8 mouse cellular contexts compared by ENCODE assay signal in genomic region chr7:45786136-45786578, GRCm38 (mm10). TPM values are rescaled to one million over a fixed set of nuclear protein-coding genes. Genes with fewer than 3 reads are reported as not detected.
DNase-seq lines count a peak whose midpoint lies in the region; ATAC-seq and TF ChIP-seq lines count a peak whose summit lies in the region.

No protein-coding gene starts in this region.

- no peaks in the 10 kb centered on the region; the same call in 1 of the 2 replicates for H3K4me1 ChIP-seq in heart, postnatal 0 days (ENCODE audit: control insufficient read depth, insufficient read depth)
- no peaks in the 10 kb centered on the region for H3K4me1 ChIP-seq in embryonic facial prominence, embryonic 11.5 days (ENCODE audit: control insufficient read depth, insufficient read depth, low read length)
- peaks cover 27% of the 10 kb centered on the region for H3K4me1 ChIP-seq in intestine, embryonic 16.5 days (ENCODE audit: control insufficient read depth, insufficient read depth, low read length)
- peaks cover 40% of the 10 kb centered on the region for H3K4me1 ChIP-seq in neural tube, embryonic 15.5 days

- no peak overlapping the region for H3K9ac ChIP-seq in heart, postnatal 0 days (replicated peaks; ENCODE audit: low read depth, low read length)
- H3K9ac ChIP-seq in embryonic facial prominence, embryonic 11.5 days (replicated peaks; ENCODE audit: low read length), result peak overlapping the region; percentile 77
- H3K9ac ChIP-seq in intestine, embryonic 16.5 days (ENCODE audit: low read depth, low read length), result peak overlapping the region; percentile 67
- peak overlapping the region; percentile 92 for H3K9ac ChIP-seq in neural tube, embryonic 15.5 days (replicated peaks)

- H3K4me2 ChIP-seq in heart, postnatal 0 days (ENCODE audit: low read depth, low read length), result peak overlapping the region; percentile 61
- H3K4me2 ChIP-seq in embryonic facial prominence, embryonic 11.5 days (ENCODE audit: low read depth, low read length), result peak overlapping the region; percentile 94
- H3K4me2 ChIP-seq in intestine, embryonic 16.5 days (ENCODE audit: low read depth, low read length), result peak overlapping the region; percentile 86
- H3K4me2 ChIP-seq in neural tube, embryonic 15.5 days, result peak overlapping the region; percentile 90

- no peak for DNase-seq in heart, postnatal 0 days (ENCODE audit: low spot score)
- no peak for DNase-seq in heart, postnatal 14 days
- DNase-seq in MN1 (ENCODE audit: low spot score), result peak; percentile 54
- peak; percentile 94 for DNase-seq in embryonic facial prominence, embryonic 11.5 days (ENCODE audit: low spot score)
- DNase-seq in ovary, postnatal 36 days (ENCODE audit: low spot score), result no peak
- no peak for DNase-seq in ovary, postnatal 10 days (ENCODE audit: low spot score)

- H3K27ac ChIP-seq in heart, postnatal 0 days (ENCODE audit: low read depth), result no peak overlapping the region
- H3K27ac ChIP-seq in embryonic facial prominence, embryonic 11.5 days (replicated peaks; ENCODE audit: low read depth, low read length), result no peak overlapping the region; the same call in 1 of the 2 replicates
- H3K27ac ChIP-seq in intestine, embryonic 16.5 days (ENCODE audit: low read length), result no peak overlapping the region
- peak overlapping the region; percentile 99 for H3K27ac ChIP-seq in neural tube, embryonic 15.5 days (replicated peaks)

- intact Hi-C loops in heart, postnatal 14 days (cut with DNase I), result no loop called here

- no peaks in the 10 kb centered on the region for H3K36me3 ChIP-seq in heart, postnatal 0 days (replicated peaks; ENCODE audit: control insufficient read depth, insufficient read depth, low read length)
- peaks cover 14% of the 10 kb centered on the region for H3K36me3 ChIP-seq in embryonic facial prominence, embryonic 11.5 days (replicated peaks; ENCODE audit: control insufficient read depth, insufficient read depth, low read depth, low read length)
- H3K36me3 ChIP-seq in intestine, embryonic 16.5 days (ENCODE audit: control insufficient read depth, insufficient read depth, low read length), result 0 out of 2 replicates have a peak, but pooled peaks cover 4% of the 10 kb centered on the region
- peaks cover 40% of the 10 kb centered on the region for H3K36me3 ChIP-seq in neural tube, embryonic 15.5 days

- H3K27me3 ChIP-seq in heart, postnatal 0 days (ENCODE audit: control insufficient read depth, insufficient read depth, low read length), result peaks cover 61% of the 10 kb centered on the region
- H3K27me3 ChIP-seq in embryonic facial prominence, embryonic 11.5 days (ENCODE audit: control insufficient read depth, insufficient read depth, low read length), result no peaks in the 10 kb centered on the region
- peaks cover 7% of the 10 kb centered on the region; the same call in 1 of the 2 replicates for H3K27me3 ChIP-seq in intestine, embryonic 16.5 days (replicated peaks; ENCODE audit: control insufficient read depth, insufficient read depth, low read length)
- H3K27me3 ChIP-seq in neural tube, embryonic 15.5 days (replicated peaks), result 0 out of 2 replicates have a peak, but pooled peaks cover 3% of the 10 kb centered on the region

- H3K4me3 ChIP-seq in heart, postnatal 0 days (ENCODE audit: low read depth, low read length), result peak overlapping the region; percentile 7; the same call in 1 of the 2 replicates
- H3K4me3 ChIP-seq in embryonic facial prominence, embryonic 11.5 days (ENCODE audit: low read depth, low read length), result peak overlapping the region; percentile 95
- peak overlapping the region; percentile 58 for H3K4me3 ChIP-seq in intestine, embryonic 16.5 days (ENCODE audit: low read length)
- peak overlapping the region; percentile 72 for H3K4me3 ChIP-seq in neural tube, embryonic 15.5 days (replicated peaks)

- H3K9me3 ChIP-seq in heart, postnatal 0 days (replicated peaks; ENCODE audit: control insufficient read depth, low read length), result no peaks in the 10 kb centered on the region
- no peaks in the 10 kb centered on the region for H3K9me3 ChIP-seq in embryonic facial prominence, embryonic 11.5 days (replicated peaks; ENCODE audit: control insufficient read depth, low read length)
- H3K9me3 ChIP-seq in intestine, embryonic 16.5 days (ENCODE audit: control insufficient read depth, low read length), result no peaks in the 10 kb centered on the region
- no peaks in the 10 kb centered on the region for H3K9me3 ChIP-seq in neural tube, embryonic 15.5 days (replicated peaks)

- WGBS in heart, postnatal 0 days, result 2% methylated on average over 14 of the region's 14 CpGs
- 1% methylated on average over 14 of the region's 14 CpGs for WGBS in embryonic facial prominence, embryonic 11.5 days
- WGBS in intestine, embryonic 16.5 days, result 1% methylated on average over 14 of the region's 14 CpGs
- WGBS in neural tube, embryonic 15.5 days, result 1% methylated on average over 14 of the region's 14 CpGs

- TF ChIP-seq EP300 in heart, postnatal 0 days (IDR thresholded peaks at IDR 0.05; ENCODE audit: low read depth), result no peak

- ATAC-seq in heart, postnatal 0 days (ENCODE audit: insufficient read depth, low read depth), result peak; percentile 24; the same call in 1 of the 2 replicates
- ATAC-seq in embryonic facial prominence, embryonic 11.5 days (replicated peaks; ENCODE audit: insufficient number of reproducible peaks, low FRiP score, low TSS enrichment, low read depth), result peak; percentile 70
- peak; percentile 29; the same call in 1 of the 2 replicates for ATAC-seq in intestine, embryonic 16.5 days
- peak; percentile 25 for ATAC-seq in neural tube, embryonic 15.5 days (ENCODE audit: low FRiP score)

- TF ChIP-seq CTCF in heart, postnatal 0 days (IDR thresholded peaks at IDR 0.05; ENCODE audit: low read depth), result no peak

RNA-seq across cellular contexts. Expression of gene Sult2b1, which starts 1.7 kb away (rescaled TPM):
- total RNA-seq in heart, postnatal 0 days (2014; rRNA removed; ENCODE audit: low replicate concordance), result not detected in 2 replicates
- polyA plus RNA-seq in heart, postnatal 0 days (2015; fragmentation: Nextera tagmentation; extraction: Ambion mirVana), result 0.23 and 0.27 TPM in 2 replicates
- total RNA-seq in heart, postnatal 14 days (2021), result not detected
- polyA plus RNA-seq in embryonic facial prominence, embryonic 11.5 days (2014; fragmentation: Nextera tagmentation; extraction: Ambion mirVana), result 1.8 and 2.0 TPM in 2 replicates
- polyA plus RNA-seq in intestine, embryonic 16.5 days (2015; fragmentation: Nextera tagmentation; extraction: Ambion mirVana), result 3.9 and 4.8 TPM in 2 replicates
- polyA plus RNA-seq in neural tube, embryonic 15.5 days (2015; fragmentation: Nextera tagmentation; extraction: Ambion mirVana), result 7.1 and 8.6 TPM in 2 replicates

RNA-seq across cellular contexts. Expression of gene Lmtk3, which starts 2.6 kb away (rescaled TPM):
- 0.31 TPM in 1 of 2 replicates, not detected in the other for total RNA-seq in heart, postnatal 0 days (2014; rRNA removed; ENCODE audit: low replicate concordance)
- not detected in 2 replicates for polyA plus RNA-seq in heart, postnatal 0 days (2015; fragmentation: Nextera tagmentation; extraction: Ambion mirVana)
- total RNA-seq in heart, postnatal 14 days (2021), result under 1 TPM in 1 of 2 experiments, not detected in 1; 0.12 TPM
- 2.9 and 3.2 TPM in 2 replicates for polyA plus RNA-seq in embryonic facial prominence, embryonic 11.5 days (2014; fragmentation: Nextera tagmentation; extraction: Ambion mirVana)
- 0.47 and 0.51 TPM in 2 replicates for polyA plus RNA-seq in intestine, embryonic 16.5 days (2015; fragmentation: Nextera tagmentation; extraction: Ambion mirVana)
- 19.3 and 26.0 TPM in 2 replicates for polyA plus RNA-seq in neural tube, embryonic 15.5 days (2015; fragmentation: Nextera tagmentation; extraction: Ambion mirVana)

RNA-seq across cellular contexts. Expression of gene Cyth2, which starts 28.2 kb away (rescaled TPM):
- total RNA-seq in heart, postnatal 0 days (2014; rRNA removed; ENCODE audit: low replicate concordance), result 99.9 and 102 TPM in 2 replicates
- 86.5 and 90.0 TPM in 2 replicates for polyA plus RNA-seq in heart, postnatal 0 days (2015; fragmentation: Nextera tagmentation; extraction: Ambion mirVana)
- total RNA-seq in heart, postnatal 14 days (2021), result 10 to 100 TPM; 73.9 to 77.1 TPM
- polyA plus RNA-seq in embryonic facial prominence, embryonic 11.5 days (2014; fragmentation: Nextera tagmentation; extraction: Ambion mirVana), result 168 and 170 TPM in 2 replicates
- polyA plus RNA-seq in intestine, embryonic 16.5 days (2015; fragmentation: Nextera tagmentation; extraction: Ambion mirVana), result 77.1 and 78.2 TPM in 2 replicates
- polyA plus RNA-seq in neural tube, embryonic 15.5 days (2015; fragmentation: Nextera tagmentation; extraction: Ambion mirVana), result 211 and 253 TPM in 2 replicates

RNA-seq across cellular contexts. Expression of gene Kcnj14, which starts 38.4 kb away (rescaled TPM):
- total RNA-seq in heart, postnatal 0 days (2014; rRNA removed; ENCODE audit: low replicate concordance), result 0.35 TPM in 1 of 2 replicates, not detected in the other
- polyA plus RNA-seq in heart, postnatal 0 days (2015; fragmentation: Nextera tagmentation; extraction: Ambion mirVana), result 0.26 and 0.29 TPM in 2 replicates
- total RNA-seq in heart, postnatal 14 days (2021), result under 1 TPM; 0.74 to 1.00 TPM
- polyA plus RNA-seq in embryonic facial prominence, embryonic 11.5 days (2014; fragmentation: Nextera tagmentation; extraction: Ambion mirVana), result 2.1 and 2.7 TPM in 2 replicates
- 0.65 and 0.78 TPM in 2 replicates for polyA plus RNA-seq in intestine, embryonic 16.5 days (2015; fragmentation: Nextera tagmentation; extraction: Ambion mirVana)
- 1.4 and 1.7 TPM in 2 replicates for polyA plus RNA-seq in neural tube, embryonic 15.5 days (2015; fragmentation: Nextera tagmentation; extraction: Ambion mirVana)

RNA-seq across cellular contexts. Expression of gene Grwd1, which starts 44.6 kb away (rescaled TPM):
- 26.7 and 28.8 TPM in 2 replicates for total RNA-seq in heart, postnatal 0 days (2014; rRNA removed; ENCODE audit: low replicate concordance)
- 19.3 and 22.7 TPM in 2 replicates for polyA plus RNA-seq in heart, postnatal 0 days (2015; fragmentation: Nextera tagmentation; extraction: Ambion mirVana)
- total RNA-seq in heart, postnatal 14 days (2021), result 10 to 100 TPM in 1 of 2 experiments, 1 to 10 TPM in 1; 8.6 to 12.5 TPM
- polyA plus RNA-seq in embryonic facial prominence, embryonic 11.5 days (2014; fragmentation: Nextera tagmentation; extraction: Ambion mirVana), result 78.6 and 81.7 TPM in 2 replicates
- 57.0 and 63.0 TPM in 2 replicates for polyA plus RNA-seq in intestine, embryonic 16.5 days (2015; fragmentation: Nextera tagmentation; extraction: Ambion mirVana)
- 40.7 and 48.9 TPM in 2 replicates for polyA plus RNA-seq in neural tube, embryonic 15.5 days (2015; fragmentation: Nextera tagmentation; extraction: Ambion mirVana)

Comparison
In these comparisons a context has a peak if more than half of its experiments do, and no peak if none do; other contexts are left out.
1. DNase-seq: peak in MN1 (single experiment) and embryonic facial prominence, embryonic 11.5 days (single experiment); none in heart, postnatal 0 days (single experiment), heart, postnatal 14 days (0 of 2), ovary, postnatal 36 days (single experiment) and ovary, postnatal 10 days (single experiment).
2. H3K4me3 ChIP-seq: peak in every context shown above with its lines; median percentile 95 in embryonic facial prominence, embryonic 11.5 days; 72 in neural tube, embryonic 15.5 days; 58 in intestine, embryonic 16.5 days; 7 in heart, postnatal 0 days.
3. Peak in every context shown above with its lines, with median percentiles within 50 percentile points of each other: ATAC-seq and H3K4me2 ChIP-seq.